Mouse (Mus musculus) liver (tissue): ENCODE results near the gene Kcnc2.
"Not testable (repeated sequence)": the region's sequence is repeated elsewhere in the genome, so short reads cannot be mapped to it uniquely, and the experiment has no call there.

ENCODE experiments used
- DNase-seq: peaks from one replicate; pipeline ENCODE4 v3.0.0-alpha.2; 2020; ENCODE audit warnings: mixed read lengths

The Kcnc2 gene

DNA sequence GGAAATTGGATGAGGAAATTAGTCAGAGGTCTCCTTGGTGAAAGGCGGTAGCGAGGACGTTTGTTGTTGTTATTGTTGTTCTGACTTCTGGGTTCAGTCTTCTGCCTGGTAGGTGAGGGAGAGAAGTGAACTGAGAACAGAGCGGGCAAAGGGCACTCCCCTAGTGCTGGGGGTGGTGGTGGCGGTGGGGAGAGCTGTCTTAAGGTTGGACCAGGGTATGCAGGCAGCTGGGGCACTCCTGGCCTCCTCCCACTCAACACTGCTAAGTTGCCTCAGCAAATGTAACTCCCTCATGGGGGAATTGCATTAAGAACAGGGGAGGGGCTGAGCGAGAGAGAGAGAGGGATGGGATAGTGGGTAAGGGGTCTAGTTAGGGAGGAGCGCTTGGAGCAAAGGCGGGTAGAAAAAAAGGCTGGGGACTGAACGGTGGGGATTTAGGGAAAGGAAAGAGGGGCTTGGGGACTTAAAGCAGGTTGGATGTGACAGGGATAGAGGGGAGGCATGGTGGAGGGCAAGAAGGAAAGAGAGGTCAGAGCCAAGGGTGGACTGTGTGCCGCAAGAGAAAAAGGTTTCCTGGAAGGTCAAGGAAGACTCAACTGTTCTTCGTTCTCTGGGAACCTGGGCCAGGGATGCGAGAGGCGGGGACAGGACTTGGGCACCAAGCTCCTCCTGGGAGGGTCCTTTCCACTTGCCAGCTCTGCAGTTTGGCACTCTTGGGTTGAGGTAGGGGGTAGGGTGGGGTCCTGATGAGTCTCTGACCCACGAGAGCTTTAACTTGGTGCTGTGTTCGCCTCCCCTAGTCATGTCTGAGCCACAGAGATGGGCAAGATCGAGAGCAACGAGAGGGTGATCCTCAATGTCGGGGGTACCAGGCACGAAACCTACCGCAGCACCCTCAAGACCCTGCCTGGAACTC is at the start of gene Kcnc2:
Gene Kcnc2 (plus strand): TSS at position 235 of the 916 bp plus-strand sequence.
- no peak for DNase-seq

DNA sequence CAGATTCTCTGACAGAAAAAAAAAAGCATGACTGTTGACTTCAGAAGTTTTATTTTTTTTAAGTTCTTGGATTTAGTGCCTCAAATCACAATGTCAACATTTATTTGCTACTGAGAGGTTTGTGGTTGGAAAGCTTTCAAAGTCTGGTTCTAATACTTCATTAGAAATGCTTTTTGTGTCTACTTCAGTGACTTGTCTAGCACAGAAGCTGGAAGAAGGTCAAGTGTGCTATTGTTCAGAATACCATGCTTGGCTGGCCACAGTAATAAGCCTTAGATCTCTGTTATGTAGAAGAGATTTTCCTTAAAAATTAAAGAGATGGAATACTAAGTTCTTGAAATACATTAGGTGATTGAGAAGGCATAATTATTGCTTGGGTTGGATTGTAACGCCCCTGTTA is 43.8 kb upstream of the Kcnc2 start:
- no peak for DNase-seq

DNA sequence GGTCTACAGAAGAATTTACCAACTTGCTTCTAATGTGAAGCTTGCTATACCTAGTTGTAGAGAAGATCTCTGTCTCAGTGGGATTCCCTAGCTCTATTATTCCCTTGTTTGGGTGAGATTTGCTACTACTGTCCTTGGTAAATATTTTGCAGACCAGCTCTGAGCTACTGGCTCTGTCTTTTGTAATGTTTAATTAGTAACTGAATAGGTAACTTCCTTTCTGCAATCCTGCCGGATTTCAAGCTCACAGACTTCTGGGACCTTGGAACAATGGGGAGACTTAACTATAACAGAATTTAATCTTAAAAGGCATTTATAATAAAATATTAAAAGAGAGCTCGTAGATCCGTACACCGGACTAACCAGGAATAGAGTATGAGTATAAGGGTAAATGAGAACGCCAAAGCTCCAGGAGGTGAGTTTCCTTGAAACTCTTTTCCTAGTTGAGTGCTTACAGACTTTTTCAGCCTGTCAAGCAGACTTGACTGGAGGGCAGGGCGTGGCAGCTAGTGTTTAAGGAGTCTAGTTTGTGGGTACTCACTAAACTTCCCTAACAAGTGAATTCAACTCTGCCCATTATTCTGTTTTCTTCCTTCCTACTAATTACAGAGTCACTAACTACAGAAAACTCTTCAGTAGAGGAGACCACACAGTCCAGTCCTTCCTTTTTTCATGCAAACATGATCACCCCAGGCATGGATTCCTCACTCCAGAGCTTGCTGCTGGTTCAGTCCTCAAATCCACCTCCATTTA is 41.7 kb upstream of the Kcnc2 start:
- not testable (repeated sequence) for DNase-seq

DNA sequence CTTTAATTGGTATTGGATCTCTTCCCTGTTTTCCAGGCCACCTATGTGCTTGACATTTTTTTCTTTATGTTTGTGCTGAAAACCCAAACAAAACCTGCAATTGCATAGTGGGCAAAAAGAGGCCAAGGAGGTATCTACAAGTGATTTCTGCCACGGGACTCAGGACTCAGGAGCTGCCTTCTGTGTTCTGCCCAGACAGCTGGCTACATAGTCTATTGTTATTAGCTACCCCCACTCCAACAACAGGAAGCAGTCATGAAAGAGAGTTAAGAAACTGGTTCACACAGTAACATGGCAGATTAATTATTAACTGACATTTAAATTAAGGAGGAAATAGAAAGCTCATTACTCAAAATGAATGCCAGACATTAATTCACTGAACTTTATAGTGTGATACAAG is 38.2 kb upstream of the Kcnc2 start:
- DNase-seq: not testable (repeated sequence)

DNA sequence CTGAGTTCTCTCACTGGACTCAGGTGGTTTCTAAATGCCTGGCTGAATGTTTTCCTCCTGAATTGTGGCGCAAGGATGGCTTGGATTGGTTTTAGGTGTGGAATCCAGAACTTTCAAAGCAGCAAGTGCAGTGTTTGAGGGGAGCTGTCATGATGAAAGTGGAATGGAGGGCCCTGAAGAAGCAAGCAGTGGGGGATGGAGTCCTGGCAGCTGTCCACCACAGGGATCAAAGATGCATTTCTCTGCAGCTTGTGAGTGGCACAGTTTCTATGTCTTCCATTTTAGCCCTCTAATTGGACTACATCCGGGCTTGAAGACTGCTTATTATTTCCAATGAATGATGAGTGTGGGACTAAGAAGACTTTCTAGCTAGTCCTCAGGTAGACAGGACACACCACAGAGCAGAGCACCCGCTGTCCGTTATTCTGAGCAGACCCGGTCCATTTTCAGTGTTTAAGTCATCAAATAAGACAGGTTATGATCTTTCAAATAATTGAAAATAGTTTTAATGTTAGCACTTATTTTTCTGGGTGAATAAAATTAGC is 35.5 kb upstream of the Kcnc2 start:
- not testable (repeated sequence) for DNase-seq

DNA sequence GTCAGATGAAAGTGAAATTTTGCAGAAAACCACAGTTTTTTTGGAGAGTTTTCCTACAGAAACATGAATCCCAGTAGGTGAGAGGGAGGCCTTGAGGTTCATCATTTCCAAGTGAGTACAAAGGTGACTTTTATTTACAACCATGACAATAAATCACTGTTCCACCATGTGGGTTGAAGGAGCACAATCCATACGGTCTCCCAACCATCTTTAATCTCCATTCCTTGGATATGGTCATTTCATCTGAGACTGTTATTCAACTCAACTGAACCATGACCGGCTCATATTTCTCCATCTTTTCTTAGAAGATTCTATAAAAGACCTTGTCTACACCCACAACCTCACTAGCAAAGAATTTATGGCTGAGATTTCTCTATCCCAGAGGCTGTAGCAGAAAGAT is 22.6 kb upstream of the Kcnc2 start:
- no peak for DNase-seq

DNA sequence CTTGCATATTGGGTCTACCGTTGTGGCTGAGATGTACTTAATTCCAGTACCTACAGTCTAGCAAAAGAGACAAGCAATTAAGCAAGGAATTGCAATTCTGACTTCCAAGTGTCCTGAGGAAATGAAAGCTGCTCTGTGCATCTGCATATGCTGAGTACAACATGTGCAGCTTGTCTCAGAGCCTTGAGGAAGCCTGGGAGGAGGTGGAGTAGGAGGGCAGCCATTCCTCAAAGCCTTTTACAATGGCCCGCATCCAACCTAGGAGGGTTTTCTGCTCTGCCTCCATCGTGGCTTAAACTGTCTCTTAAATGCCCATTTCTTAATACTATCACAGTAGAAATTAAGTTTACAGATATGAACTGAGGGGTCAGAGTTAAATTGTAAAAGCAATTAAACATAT is 7.5 kb upstream of the Kcnc2 start:
- no peak for DNase-seq

DNA sequence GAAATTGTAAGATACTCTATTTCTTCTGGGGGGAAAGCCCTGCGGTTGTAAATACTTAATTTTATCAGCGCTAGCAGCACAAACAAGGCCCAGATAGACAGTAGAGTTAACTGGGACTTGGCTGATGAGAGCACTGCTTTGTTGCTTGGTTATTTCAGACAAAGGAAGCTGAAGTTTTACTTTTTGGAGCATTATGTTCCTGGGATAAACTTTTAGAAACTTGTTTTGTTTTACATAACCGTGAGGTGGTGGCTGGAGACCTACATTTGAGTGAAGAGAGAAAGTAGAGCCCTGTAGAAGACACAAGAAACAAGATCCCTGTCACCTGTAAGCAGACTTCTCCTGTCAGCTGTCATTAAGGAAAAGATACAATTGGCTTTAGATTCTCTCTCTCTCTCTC is 1.4 kb upstream of the Kcnc2 start:
- DNase-seq: no peak

DNA sequence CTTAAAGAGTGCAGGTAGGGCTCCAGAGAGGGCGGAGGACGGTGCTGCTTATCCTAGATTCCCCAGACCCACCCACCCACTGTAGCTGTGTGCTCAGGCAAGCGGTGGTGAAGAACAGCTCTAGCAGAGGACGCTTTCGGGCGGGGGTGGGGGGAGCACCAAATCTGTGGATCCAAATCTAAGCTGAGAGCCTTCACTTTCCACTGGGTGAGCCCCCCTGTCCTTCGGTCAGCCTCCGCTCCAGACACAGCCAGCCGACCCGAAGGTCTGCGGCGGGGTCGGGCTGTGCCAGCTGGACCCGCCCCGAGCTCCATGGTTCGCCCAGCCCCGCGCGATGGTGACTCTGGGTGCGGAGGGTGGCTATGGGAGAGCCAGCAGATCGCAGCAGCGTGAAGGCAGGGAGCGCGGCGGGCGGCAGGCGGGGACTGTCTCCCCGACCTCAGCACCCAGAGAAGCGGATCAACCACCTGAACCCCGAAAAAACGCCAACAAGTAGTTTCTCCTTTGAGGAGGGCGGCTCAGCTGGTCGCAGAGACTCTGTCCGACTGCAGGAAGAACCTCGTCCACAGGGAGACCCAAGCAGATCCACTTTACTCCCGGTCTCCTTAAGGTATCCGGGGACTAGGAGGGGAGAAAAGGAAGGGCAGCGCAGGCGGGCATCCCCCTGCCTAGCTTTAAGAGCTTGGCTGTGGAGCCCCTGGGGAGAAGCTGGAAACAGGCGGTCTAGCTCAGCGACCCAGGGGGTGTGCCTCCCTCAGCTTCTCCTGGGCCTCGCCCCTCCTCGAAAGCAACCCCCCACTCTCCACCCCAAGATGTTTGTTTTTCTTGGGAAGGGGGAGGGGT is 761 bp upstream of the Kcnc2 start:
- peak; percentile 5 for DNase-seq

DNA sequence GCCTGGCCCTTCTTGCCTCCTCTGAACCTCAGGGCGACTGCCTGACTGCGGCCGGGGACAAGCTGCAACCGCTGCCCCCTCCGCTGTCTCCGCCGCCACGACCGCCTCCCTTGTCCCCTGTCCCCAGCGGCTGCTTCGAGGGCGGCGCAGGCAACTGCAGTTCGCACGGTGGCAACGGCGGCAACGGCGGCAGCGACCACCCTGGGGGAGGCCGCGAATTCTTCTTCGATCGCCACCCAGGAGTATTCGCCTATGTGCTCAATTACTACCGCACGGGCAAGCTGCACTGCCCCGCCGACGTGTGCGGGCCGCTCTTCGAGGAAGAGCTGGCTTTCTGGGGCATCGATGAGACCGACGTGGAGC is 863 bp downstream of the Kcnc2 start:
- no peak for DNase-seq

DNA sequence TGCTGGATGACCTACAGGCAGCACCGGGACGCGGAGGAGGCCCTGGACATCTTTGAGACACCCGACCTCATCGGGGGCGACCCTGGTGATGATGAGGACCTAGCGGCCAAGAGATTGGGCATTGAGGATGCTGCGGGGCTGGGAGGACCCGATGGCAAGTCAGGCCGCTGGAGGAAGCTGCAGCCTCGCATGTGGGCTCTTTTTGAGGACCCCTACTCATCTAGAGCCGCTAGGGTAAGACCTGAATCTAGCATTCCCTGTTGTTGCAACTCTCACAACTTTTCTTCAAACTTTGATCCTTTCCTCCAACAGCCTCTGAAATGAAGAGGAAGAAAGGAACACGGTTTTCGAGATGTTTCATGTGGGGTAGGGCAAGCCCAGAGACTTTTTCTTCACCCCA is 1.2 kb downstream of the Kcnc2 start:
- no peak for DNase-seq

DNA sequence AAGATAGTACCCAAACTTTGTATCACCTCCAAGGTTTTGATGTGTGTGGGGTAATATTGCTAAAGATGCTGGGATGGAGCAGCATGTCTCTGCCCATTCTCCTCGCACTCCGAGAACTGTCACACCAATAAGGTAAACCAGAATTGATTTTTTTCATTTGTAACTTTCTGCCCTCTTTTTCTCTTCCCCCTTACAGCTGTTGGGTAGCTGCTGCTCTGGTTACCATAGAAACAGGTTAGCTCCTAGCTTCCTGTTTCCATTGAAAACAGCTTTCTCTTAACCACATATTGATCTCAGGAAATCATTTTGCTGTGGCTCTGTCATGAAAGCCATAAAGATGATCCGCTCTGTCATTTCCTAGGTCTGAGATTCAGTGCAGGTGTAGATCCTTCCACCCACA is 7.1 kb downstream of the Kcnc2 start:
- DNase-seq: no peak

DNA sequence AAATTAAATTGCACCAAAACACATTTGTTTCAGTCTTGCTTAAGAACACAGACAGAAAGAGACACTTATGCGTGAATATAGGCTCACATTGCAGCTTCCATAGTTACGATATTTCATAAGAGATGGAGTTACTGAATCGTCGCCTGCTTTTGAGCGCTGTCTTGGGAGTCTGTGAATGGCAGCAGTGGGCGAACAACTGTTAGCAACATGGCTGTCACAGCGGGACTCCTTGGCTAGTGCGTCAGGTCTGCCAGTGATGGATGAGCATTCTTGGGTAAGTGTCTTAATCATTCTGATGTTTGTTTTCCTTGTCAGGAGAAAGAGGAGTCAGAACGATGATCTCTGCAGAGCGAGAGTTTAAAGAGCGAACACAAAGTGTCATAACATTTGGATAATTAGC is 44.2 kb downstream of the Kcnc2 start:
- DNase-seq: no peak

DNA sequence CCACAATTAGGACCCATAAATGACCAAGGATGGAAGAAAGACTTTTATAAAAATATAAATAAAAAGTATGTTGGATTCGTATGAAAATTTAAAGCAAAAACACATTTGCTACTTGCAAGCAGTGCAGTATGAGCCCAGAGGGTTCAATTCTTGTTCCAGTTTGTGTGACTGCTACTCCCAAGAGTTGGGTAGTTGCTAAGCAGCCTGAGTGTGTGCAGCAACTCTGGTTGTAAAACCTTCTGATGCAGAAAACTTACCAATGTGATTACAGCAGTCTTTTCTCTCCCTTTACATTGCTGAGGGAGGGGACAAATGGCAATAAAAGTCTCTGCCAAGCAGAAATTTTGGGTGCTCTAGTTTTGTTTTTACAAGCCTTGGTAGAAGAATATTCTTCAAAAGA is 46.9 kb downstream of the Kcnc2 start:
- DNase-seq: no peak

DNA sequence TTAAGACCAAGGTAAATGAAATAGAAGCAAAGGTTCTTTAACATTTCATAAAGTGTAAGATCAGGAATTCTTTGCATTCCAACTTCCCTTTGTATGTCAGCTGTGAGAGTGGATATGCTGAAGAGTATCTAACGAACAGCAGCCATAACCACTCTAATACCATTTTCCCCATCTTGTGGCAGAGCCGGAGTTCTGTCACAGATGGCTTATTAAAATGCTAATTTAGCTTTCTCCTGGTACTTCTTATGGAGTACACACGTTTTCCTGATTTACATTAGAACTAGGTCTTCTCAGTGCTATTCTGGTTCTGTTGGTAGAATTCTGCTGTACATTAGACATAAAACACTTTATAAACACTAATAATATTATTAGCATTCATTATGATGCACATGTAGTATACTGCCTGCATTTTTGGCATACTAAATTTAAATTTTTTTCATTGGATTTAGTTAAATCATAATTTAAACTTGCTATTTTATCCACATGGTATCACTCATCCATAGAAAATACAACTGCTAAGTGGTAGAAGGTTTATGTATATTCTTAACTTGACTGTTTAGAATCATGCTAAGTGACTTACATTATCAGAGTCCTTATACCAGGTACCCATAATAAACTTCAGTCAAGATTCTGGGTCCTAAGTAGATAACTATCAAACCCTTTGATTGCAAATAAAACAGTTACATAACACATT is 86.9 kb downstream of the Kcnc2 start:
- DNase-seq: no peak

DNA sequence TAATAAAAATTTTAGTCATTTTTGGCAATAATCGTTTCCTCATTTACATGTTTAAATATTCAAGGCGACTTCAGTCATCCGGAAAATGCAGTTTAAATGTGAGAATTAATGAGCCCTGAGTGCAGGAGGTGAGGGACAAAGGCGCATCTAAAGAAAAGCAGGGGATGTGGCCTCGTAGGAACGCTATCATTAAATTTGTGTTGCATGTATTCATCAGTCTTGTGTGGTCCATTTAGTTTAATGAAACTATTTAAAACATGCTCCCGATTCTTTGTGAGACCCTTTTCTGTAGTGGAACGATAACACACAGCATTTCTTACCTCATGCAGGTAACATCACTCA is 87.4 kb downstream of the Kcnc2 start:
- no peak for DNase-seq

DNA sequence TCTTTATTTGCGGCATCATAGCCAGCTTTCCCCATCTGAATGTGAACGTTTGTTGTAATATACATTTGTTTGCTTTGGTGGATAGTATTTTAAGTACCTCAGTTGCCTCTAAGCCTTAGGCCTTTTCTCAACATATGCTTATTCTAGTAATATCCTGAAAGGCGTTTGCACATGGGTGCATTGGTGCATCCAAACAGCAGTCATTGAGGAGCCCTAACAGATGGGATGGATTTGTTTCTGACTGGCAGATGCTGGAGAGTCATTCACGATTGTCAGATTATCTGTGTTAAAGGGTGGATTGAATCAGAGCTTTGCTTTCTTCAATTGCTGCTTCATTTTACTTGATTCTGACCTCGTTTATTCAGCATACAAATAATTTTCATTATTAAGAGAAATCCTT is 89.8 kb downstream of the Kcnc2 start:
- DNase-seq: no peak

DNA sequence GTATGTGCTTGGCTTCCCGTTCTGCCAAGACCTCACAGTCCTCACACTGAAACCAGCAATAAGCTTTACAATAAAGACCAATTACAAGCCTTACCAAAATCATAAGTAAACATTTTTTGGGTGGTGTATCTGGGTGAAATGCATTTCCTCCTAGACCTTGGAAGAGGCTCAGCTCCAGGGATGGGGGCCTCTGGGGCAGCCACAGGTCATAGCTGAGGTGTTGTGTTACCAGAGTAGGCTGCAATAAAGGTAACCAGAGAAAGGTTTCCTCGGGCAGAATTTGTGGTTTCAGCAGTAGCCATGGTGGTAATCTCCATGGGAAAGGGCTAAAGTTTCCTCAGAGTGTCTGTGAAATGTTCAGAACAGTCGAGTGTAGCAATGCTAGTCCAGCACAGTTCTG is 97.4 kb downstream of the Kcnc2 start:
- DNase-seq: no peak

DNA sequence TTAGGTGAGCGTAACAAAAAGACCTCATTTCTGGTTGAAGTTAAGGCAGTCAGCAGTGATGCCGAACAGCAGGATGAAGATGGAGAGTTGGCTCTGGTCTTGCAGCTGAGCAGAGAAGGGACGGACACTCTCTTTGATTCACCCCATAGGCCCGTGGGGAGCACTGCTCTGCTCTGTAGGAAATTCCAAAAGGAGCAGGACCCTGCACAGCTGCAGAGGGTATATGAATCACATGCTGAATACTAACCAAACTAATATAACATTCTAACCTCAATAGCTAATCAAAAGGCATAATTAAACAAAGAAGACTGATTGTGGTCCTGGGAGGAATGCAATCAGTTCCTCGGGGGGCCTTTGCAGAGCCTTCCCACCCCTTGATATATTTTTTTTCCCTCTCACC is 106.2 kb downstream of the Kcnc2 start:
- DNase-seq: no peak

DNA sequence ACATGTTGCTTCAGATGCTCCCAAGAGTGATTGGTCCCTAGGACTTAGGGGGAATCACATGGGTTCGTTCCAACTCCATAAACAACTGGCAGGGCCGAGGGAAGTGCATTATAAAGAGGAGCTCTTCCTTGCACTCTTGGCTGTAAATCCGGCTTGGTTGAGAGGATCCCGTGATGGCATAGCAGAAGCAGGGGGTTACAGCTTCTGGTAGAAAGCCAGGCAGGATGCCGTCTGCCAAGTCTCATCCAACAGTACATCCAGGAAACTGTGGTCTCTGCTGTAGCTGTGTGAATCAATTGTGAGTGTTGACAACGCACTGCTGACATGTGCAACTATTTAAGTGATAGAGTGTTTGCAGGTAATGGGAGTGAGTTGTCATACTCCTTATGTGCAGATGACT is 107.5 kb downstream of the Kcnc2 start:
- no peak for DNase-seq

DNA sequence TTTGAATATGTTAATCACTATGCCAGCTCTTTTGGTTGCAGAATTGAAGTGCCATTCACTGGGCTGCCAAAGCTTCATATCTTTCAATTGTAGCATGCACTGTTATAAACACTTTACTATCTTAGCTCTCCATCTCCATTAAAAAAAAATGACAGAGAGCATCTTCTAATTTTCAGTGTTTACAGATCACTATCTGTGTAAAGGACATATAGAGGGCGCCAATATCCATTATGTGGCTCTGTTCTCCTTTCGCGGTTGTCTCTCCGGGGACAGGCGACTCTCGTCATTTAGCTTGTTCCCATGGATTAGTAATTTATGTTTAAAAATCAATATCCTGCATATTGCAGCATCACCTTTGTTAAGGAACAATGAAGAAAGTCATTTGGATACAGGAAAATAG is 109.7 kb downstream of the Kcnc2 start:
- DNase-seq: no peak

DNA sequence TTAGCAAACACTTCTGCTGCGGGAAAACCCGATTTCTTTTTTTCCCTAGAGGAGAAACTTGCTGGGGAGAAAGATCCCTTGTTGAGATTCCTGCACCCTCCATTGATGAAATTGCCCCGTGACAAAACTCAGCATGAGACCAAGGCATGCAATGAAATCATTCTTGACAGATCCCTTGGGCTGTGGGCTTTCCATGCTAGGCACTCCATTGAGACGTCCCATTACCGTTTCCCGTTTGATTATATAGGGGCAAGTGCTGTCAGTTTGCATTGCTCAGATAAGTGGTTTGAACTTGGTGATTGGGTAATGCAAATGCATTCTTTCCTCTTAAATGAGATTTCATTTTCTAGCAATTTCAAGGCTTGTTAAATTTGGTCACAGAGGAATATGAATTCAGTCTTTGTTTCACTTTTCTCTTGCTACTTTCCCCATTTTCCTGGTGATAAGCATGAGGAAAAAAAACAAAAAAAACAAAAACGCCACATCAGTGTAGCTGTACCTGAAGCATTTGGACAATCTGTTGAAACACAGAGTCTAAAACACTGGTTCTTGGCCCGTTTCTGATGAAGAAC is 123.6 kb downstream of the Kcnc2 start:
- DNase-seq: no peak
